Mouse (Mus musculus) liver, embryonic 11.5 days (tissue): ENCODE data around the gene BC061212. TPM values are rescaled to one million over a fixed set of nuclear protein-coding genes. Genes with fewer than 3 reads are reported as not detected.
"Not testable (repeated sequence)": the region's sequence is repeated elsewhere in the genome, so short reads cannot be mapped to it uniquely, and the experiment has no call there.

ENCODE experiments used
- ATAC-seq: fragments of 200-750 bp; cut with Nextera tagmentation; replicated peaks from 2 replicates; pipeline ENCODE4 v1.8.0; 2017; ENCODE audit warnings: moderate number of reproducible peaks, mild to moderate bottlenecking, moderate TSS enrichment, moderate library complexity; ENCODE audit not compliant: low FRiP score
- DNase-seq: peaks from one replicate; pipeline ENCODE4 v3.0.0-alpha.2; 2017; ENCODE audit warnings: low spot score
- H3K27ac ChIP-seq: fragments of 300-500 bp; sonication (generic); 2 replicates; pipeline ENCODE4 v1.5.1; 2014; ENCODE audit warnings: mild to moderate bottlenecking, low read depth, low read length, control low read depth
- H3K27me3 ChIP-seq: fragments of 300-500 bp; sonication (generic); replicated peaks from 2 replicates; pipeline ENCODE4 v1.6.1; 2014; ENCODE audit warnings: low read length, mixed read lengths; ENCODE audit not compliant: control insufficient read depth, insufficient read depth
- H3K36me3 ChIP-seq: fragments of 300-500 bp; sonication (generic); 2 replicates; pipeline ENCODE4 v1.6.1; 2014; ENCODE audit warnings: mild to moderate bottlenecking, low read length, moderate library complexity, mixed read lengths; ENCODE audit not compliant: control insufficient read depth, insufficient read depth
- H3K4me1 ChIP-seq: fragments of 300-500 bp; sonication (generic); replicated peaks from 2 replicates; pipeline ENCODE4 v1.6.1; 2014; ENCODE audit warnings: low read length, mixed read lengths; ENCODE audit not compliant: control insufficient read depth, insufficient read depth
- H3K4me2 ChIP-seq: fragments of 300-500 bp; sonication (generic); 2 replicates; pipeline ENCODE4 v1.6.1; 2014; ENCODE audit warnings: mild to moderate bottlenecking, control low read depth, moderate library complexity
- H3K4me3 ChIP-seq: fragments of 300-500 bp; sonication (generic); 2 replicates; pipeline ENCODE4 v1.5.1; 2014; ENCODE audit warnings: low read depth, low read length, control low read depth
- H3K9ac ChIP-seq: fragments of 300-500 bp; sonication (generic); 2 replicates; pipeline ENCODE4 v1.6.1; 2014; ENCODE audit warnings: low read depth, low read length, control low read depth
- H3K9me3 ChIP-seq: fragments of 300-500 bp; sonication (generic); 2 replicates; pipeline ENCODE4 v1.6.1; 2016; ENCODE audit warnings: low read length, inconsistent platforms, mixed read lengths; ENCODE audit not compliant: control insufficient read depth
- WGBS: fragments of 180-500 bp; shearing (Covaris S2); extraction: QIAGEN DNeasy Blood & Tissue Kit; methylation state at CpG from one replicate; pipeline ENCODE4 v1.1.7; 2014; 5-methylcytosine and 5-hydroxymethylcytosine counted together
- polyA plus RNA-seq: library from polyadenylated mRNA; unstranded; fragments of >200 nt; fragmentation: Nextera tagmentation; extraction: Ambion mirVana; gene quantifications from 2 replicates; pipeline ENCODE4 v1.2.1, GENCODE M21; 2014

BC061212 gene
- polyA plus RNA-seq: not detected in 2 replicates

DNA sequence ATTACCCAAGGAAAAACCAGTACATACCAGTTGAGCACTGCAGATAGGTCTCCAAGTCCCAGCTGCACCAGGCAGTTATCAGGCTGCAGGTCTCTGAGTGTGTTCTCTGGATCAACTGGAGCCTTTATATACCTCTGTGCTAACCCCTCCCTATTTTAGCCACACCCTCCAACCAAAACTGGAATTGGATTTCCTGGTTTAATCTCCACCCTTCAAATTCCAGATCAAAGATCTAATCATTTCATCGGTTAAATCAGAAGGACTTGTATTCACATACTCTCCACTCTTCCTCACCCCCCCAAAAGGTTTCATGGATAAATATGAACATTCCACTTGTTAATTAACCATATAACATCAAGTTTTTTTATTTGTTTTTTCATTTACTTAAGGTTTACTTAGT lies at the start of gene BC061212:
Gene BC061212, minus strand, starts transcription at position 101 of the 400 bp plus-strand sequence.
- ATAC-seq, H3K27ac ChIP-seq, H3K4me1 ChIP-seq, H3K27me3 ChIP-seq, H3K9ac ChIP-seq, H3K4me3 ChIP-seq, H3K9me3 ChIP-seq, DNase-seq, H3K36me3 ChIP-seq, H3K4me2 ChIP-seq: not testable (repeated sequence)
- no CpG with 5 or more reads among the region's 1 CpGs for WGBS

DNA sequence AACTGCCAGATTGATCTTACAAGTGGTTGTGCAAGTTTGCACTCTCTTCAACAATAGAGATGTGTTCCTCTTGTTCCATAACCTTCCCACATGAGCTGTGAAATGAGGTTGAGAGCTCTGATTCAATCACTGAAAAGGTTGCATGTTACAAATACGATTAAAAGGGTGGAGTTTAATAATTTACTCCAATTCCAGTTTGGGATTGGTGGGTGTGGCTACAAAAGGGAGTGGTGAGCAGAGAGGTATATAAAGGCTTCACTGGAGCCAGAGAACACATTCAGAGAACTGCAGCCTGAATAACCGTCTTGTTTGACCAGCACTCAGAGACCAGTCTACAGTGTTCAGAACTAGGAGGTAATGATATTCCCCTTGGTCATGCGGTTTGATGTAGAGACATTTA lies 5.7 kb upstream of the BC061212 start, which contains the start of gene Gm6351:
Gene Gm6351, plus strand, starts transcription at position 301 of the 400 bp plus-strand sequence.
- not testable (repeated sequence) for H3K9me3 ChIP-seq, H3K27ac ChIP-seq, ATAC-seq, DNase-seq, H3K4me2 ChIP-seq, H3K27me3 ChIP-seq, H3K36me3 ChIP-seq, H3K9ac ChIP-seq, H3K4me1 ChIP-seq, H3K4me3 ChIP-seq
- WGBS: no CpG with 5 or more reads among the region's 3 CpGs

Other genes starting within 250 kb of the BC061212 start
- not detected in 2 replicates for gene Gm7792, start 226.8 kb downstream of the BC061212 start, polyA plus RNA-seq
- not detected in 2 replicates for gene Gm16429, start 141.5 kb downstream of the BC061212 start, polyA plus RNA-seq
- gene Gm6351, start 5.8 kb upstream of the BC061212 start, polyA plus RNA-seq: not detected in 2 replicates
- not detected in 2 replicates for gene Gm3106, start 147.5 kb upstream of the BC061212 start, polyA plus RNA-seq
- gene A430089I19Rik, start 236.3 kb upstream of the BC061212 start, polyA plus RNA-seq: 0.21 and 0.35 TPM in 2 replicates
- gene Gm6502, start 243.9 kb upstream of the BC061212 start, polyA plus RNA-seq: not detected in 2 replicates